Mouse (Mus musculus) testis, adult 2 months (tissue): Measurements from ENCODE around the gene Kcnj12. TPM values are rescaled to one million over a fixed set of nuclear protein-coding genes. Genes with fewer than 3 reads are reported as not detected.

Experiments
- H3K27ac ChIP-seq: fragments of 200-500 bp; 2 replicates; pipeline ENCODE4 v1.5.1; 2012; ENCODE audit warnings: low read depth, low read length; ENCODE audit not compliant: control insufficient read depth, insufficient read depth
- H3K27me3 ChIP-seq: fragments of 200-500 bp; 2 replicates; pipeline ENCODE4 v1.6.1; 2012; ENCODE audit warnings: mild to moderate bottlenecking, low read length, moderate library complexity; ENCODE audit not compliant: control insufficient read depth, insufficient read depth
- H3K36me3 ChIP-seq: fragments of 200-500 bp; 2 replicates; pipeline ENCODE4 v1.6.1; 2012; ENCODE audit warnings: mild to moderate bottlenecking, low read length; ENCODE audit not compliant: control insufficient read depth, insufficient read depth
- H3K4me1 ChIP-seq: fragments of 200-500 bp; 2 replicates; pipeline ENCODE4 v1.6.1; 2012; ENCODE audit warnings: low read length; ENCODE audit not compliant: control insufficient read depth, insufficient read depth
- H3K4me3 ChIP-seq: fragments of 200-500 bp; 2 replicates; pipeline ENCODE4 v1.5.1; 2012; ENCODE audit warnings: low read depth, mild to moderate bottlenecking, low read length, moderate library complexity, mixed read lengths; ENCODE audit not compliant: control insufficient read depth
- CTCF ChIP-seq: fragments of 200-500 bp; IDR thresholded peaks from 2 replicates; pipeline ENCODE4 v1.5.1; 2012; ENCODE audit warnings: low read depth, mild to moderate bottlenecking, inconsistent platforms, low read length, moderate library complexity; ENCODE audit not compliant: control insufficient read depth, insufficient read depth, insufficient replicate concordance
- POLR2A ChIP-seq: fragments of 200-500 bp; IDR thresholded peaks from 2 replicates; pipeline ENCODE4 v1.6.1; 2012; ENCODE audit warnings: low read depth, mild to moderate bottlenecking, inconsistent platforms, low read length, moderate library complexity; ENCODE audit not compliant: control insufficient read depth
- polyA plus RNA-seq: library from polyadenylated mRNA; depleted of rRNA; stranded (reverse); fragments of >200 nt; gene quantifications from 2 replicates; pipeline ENCODE4 v1.2.3, GENCODE M21; 2012

Gene Kcnj12
- polyA plus RNA-seq, 1 experiment: 0.15 TPM

GRCm38 (mm10) chr11:61016866-61017398, 5.4 kb upstream of the Kcnj12 start:
- peaks cover 4% of the 10 kb centered on the region for H3K4me1 ChIP-seq
- H3K4me3 ChIP-seq: no peak overlapping the region
- no peak overlapping the region for H3K27ac ChIP-seq
- no peak for TF ChIP-seq CTCF
- TF ChIP-seq POLR2A: no peak
- no peaks in the 10 kb centered on the region for H3K36me3 ChIP-seq
- H3K27me3 ChIP-seq: no peaks in the 10 kb centered on the region

DNA sequence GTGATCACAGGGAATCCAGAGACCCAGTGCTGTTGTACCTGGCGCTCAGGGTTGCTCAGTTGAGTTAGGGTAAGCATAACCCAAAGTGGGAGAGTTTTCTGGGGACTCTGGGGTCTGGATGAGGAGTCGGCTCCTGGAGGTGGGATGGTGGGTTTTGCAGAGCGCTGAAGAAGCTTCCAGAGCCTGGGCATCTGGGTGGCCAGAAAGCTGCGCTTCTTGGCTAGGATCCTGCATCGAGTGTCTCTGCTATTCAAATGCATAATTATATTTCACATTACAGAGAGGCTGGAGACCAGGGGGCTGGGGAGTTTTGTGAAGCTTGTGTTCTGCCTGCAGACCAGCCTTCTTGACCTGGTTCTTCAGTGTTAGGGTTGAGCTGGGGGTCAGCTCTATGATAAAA, 1.2 kb upstream of the Kcnj12 start:
- TF ChIP-seq CTCF (no peak), POLR2A (no peak)
- H3K27ac ChIP-seq: no peak overlapping the region
- H3K4me1 ChIP-seq: peaks cover 11% of the 10 kb centered on the region
- H3K36me3 ChIP-seq: no peaks in the 10 kb centered on the region
- no peaks in the 10 kb centered on the region for H3K27me3 ChIP-seq
- no peak overlapping the region for H3K4me3 ChIP-seq

DNA sequence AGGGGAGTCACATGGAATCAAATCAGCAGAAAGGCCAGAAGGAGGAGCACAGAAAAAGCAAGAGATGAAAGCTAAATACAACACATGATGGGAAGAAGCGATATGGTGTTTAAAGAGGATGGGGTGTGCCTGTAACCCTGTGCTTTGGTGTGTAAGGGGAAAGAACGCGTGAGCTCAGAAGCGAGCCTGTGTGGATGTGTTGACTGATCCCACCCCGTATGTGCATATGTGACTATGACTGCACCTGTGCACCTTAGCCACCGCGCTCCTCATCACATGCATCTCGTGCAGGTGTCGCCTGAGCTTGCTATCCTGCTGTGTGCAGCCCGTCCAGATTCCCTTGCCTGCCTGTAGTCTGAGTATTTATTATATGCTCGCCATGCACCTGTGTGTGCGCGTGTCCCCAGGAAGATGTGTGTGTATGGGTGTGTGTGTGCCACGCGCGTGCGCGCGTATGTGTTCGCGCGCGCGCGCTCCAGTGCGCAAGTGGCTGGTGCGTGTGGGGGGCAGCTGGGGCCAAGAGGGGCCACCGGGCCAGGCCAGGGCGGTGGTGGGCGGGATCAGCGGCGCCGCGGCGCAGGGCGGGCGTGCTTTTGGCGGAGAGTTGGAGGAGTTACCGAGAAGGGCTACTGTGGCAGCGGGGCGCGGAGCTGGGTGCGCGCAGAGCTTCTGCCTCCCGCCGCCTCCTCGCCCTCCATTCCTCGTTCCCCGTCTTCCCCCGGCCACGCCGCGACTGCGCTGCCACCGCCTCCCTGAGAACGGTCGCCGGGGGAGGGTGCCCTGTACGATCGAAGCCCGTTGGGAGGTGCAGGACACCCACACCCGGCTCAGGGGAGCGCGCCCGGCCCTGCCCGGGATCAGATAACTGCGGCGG, 451 bp upstream of the Kcnj12 start:
- no peak for TF ChIP-seq POLR2A
- TF ChIP-seq CTCF: no peak
- peaks cover 9% of the 10 kb centered on the region for H3K4me1 ChIP-seq
- H3K27ac ChIP-seq: no peak overlapping the region
- H3K27me3 ChIP-seq: no peaks in the 10 kb centered on the region
- peak overlapping the region; percentile 24; the same call in 1 of the 2 replicates for H3K4me3 ChIP-seq
- no peaks in the 10 kb centered on the region for H3K36me3 ChIP-seq

DNA sequence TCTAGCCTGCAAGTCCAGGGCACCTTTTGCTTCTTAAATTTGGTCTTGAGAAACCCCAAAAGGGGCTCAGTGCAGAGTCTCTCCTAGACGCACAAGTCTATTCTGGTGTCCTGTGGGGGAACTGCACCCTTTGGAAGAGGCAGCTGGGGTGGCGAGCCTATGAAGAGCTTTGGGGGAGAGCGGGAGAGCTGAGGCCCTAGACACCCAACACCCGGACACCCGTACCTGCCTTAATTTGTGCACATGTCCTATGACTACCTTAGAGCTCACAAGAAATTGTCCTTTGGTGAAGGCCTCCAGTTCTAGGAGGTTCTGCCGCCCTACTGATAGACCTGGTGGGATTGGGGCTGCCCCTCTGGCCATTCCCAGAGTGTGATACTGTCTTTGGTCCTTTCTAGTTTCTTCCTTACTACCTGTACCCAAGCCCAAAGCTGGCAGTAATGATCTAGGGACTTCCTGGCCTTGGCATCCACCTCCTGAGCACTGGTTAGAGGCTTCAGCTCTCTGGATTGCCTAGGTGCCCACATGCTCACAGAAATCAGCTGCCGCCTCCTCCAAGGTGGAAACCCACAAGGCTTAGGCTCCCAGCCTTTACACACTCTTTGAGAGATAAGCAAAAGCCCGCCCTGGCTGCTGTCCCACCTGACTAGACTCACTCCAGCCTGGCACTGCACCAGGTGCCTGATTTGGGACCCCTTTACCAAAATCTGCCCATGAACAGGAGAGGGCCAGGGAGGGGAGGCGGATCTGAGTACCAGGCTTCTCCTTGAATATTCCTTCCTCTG, 1.2 kb downstream of the Kcnj12 start:
- Histone ChIP-seq H3K4me3 (no peak overlapping the region), H3K4me1 (peaks cover 9% of the 10 kb centered on the region)

DNA sequence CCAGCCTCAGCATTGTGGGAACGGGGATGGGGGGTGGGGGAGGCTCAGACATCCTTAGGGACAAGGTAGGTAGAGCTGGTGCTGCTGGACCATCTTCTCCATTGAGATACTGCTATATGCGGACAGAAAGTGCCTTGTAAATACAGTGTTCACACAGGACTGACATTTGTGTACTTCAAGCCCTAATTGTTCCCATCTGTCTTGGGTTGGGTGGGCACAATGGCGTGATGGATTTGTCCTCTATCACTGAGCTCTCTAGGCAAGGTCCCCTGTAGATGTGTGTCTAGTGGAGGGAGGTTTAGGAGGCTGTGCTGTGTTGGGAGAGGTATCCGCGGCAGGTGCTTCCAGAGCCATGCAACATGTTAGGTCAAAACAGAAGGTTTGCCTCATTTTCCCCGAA, 2.0 kb downstream of the Kcnj12 start:
- Histone ChIP-seq H3K27ac (no peak overlapping the region), H3K36me3 (no peaks in the 10 kb centered on the region), H3K4me3 (no peak overlapping the region), H3K4me1 (peaks cover 9% of the 10 kb centered on the region), H3K27me3 (no peaks in the 10 kb centered on the region)
- TF ChIP-seq CTCF: no peak
- TF ChIP-seq POLR2A: no peak

More for the DNA sequence above, 1.2 kb downstream of the Kcnj12 start:
- Histone ChIP-seq H3K36me3 (no peaks in the 10 kb centered on the region), H3K27me3 (no peaks in the 10 kb centered on the region), H3K27ac (no peak overlapping the region)
- TF ChIP-seq POLR2A (no peak), CTCF (no peak)

DNA sequence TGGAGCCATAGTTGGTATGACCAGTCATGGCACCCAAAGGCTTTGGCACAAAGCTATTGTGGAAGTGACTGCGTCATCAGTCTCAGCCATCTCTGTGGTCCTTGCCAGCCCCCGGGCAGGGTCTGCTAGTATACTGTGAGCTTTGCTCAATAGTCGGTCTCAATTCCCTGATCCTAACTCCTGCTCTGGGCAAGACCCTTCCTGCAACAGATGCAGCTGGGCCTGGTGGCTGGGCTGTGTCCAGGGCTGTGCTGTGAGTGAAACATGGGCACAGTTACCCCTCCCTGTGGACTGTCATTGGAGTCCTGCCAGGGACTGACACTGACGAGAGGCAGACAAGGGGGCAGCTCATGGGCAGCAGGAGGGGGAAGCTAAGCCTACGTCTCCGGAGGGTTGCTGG, 2.6 kb downstream of the Kcnj12 start:
- no peaks in the 10 kb centered on the region for H3K36me3 ChIP-seq
- H3K27ac ChIP-seq: no peak overlapping the region
- no peak for TF ChIP-seq CTCF
- TF ChIP-seq POLR2A: no peak
- peaks cover 9% of the 10 kb centered on the region for H3K4me1 ChIP-seq
- no peak overlapping the region for H3K4me3 ChIP-seq
- H3K27me3 ChIP-seq: no peaks in the 10 kb centered on the region

- Histone ChIP-seq H3K36me3 (no peaks in the 10 kb centered on the region), H3K27ac (no peak overlapping the region), H3K27me3 (no peaks in the 10 kb centered on the region), H3K4me3 (no peak overlapping the region), H3K4me1 (peaks cover 9% of the 10 kb centered on the region)
- TF ChIP-seq POLR2A (no peak), CTCF (no peak)
Observed at GRCm38 (mm10) chr11:61025594-61025993, 3.2 kb downstream of the Kcnj12 start.
